Comparison of ENCODE assay signal across 16 mouse cellular contexts in the genomic region with DNA sequence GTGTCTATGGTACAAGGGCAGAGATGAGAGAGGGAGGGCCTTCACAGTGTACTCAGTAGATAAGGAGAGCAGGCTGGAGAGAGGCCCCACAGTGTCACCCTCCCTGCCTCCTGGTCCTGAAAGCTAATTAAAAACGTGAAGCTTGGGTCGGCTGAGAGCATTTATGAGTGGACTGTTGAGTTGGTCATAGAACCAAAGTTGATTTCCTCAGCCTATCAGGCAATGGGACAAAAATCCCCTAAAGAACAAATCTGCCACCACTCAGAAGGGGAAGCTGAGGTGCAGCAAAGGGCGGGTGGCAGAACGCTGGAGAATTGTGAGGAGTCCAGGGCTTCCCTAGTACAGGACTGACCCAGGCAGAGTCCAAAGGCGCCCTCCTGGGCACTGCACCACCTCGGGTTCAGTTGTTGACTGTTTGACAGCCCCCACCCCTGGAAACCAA. TPM values are rescaled to one million over a fixed set of nuclear protein-coding genes. Genes with fewer than 3 reads are reported as not detected.
"Had no signal": no experiment of that assay in that cellular context is flagged by ENCODE, and none has a peak within 500 bp of the region (broad histone marks: within the 10 kb centered on the region; RNA-seq: fewer than 3 reads in every experiment).

No protein-coding gene starts in this region.

- H3K4me2 ChIP-seq: limb, embryonic 12.5 days; lung, embryonic 15.5 days; midbrain, embryonic 12.5 days had no signal

- H3K36me3 ChIP-seq: limb, embryonic 12.5 days; lung, embryonic 15.5 days; midbrain, embryonic 12.5 days had no signal

- H3K27ac ChIP-seq: left cerebral cortex, adult 2 months; limb, embryonic 12.5 days; lung, embryonic 15.5 days; macrophage; midbrain, embryonic 12.5 days had no signal

- H3K4me3 ChIP-seq: left cerebral cortex, adult 2 months; limb, embryonic 12.5 days; lung, embryonic 15.5 days; megakaryocyte, embryonic 14.5 days; midbrain, embryonic 12.5 days had no signal

- H3K4me1 ChIP-seq: limb, embryonic 12.5 days; lung, embryonic 15.5 days; midbrain, embryonic 12.5 days had no signal

- DNase-seq: kidney, adult 9 months; kidney, postnatal 10 days; lung, postnatal 14 days; right cerebral cortex, postnatal 14 days; thymus, adult 18-20 months; thymus, postnatal 14 days had no signal

- ATAC-seq: inflammation-experienced regulatory T-cells, adult 6 months; intestine, postnatal 0 days; midbrain, embryonic 16.5 days had no signal

- H3K9ac ChIP-seq: limb, embryonic 12.5 days; lung, embryonic 15.5 days; midbrain, embryonic 12.5 days had no signal

- H3K9me3 ChIP-seq: lung, embryonic 15.5 days; midbrain, embryonic 12.5 days had no signal

- H3K27me3 ChIP-seq: limb, embryonic 12.5 days; lung, embryonic 15.5 days; midbrain, embryonic 12.5 days had no signal

RNA-seq across cellular contexts. Expression of a gene that starts 10.0 kb away (rescaled TPM):
- polyA plus RNA-seq: intestine, postnatal 0 days; macrophage; small intestine, adult 2 months had no signal
